Comparison of ENCODE assay signal across 10 mouse cellular contexts in genomic region chr9:103760356-103760755, GRCm38 (mm10). TPM values are rescaled to one million over a fixed set of nuclear protein-coding genes. Genes with fewer than 3 reads are reported as not detected.
A peak's percentile ranks its signal among the peaks of the same experiment; 100 is the strongest.
DNase-seq lines count a peak whose midpoint lies in the region; ATAC-seq and TF ChIP-seq lines count a peak whose summit lies in the region.
"Had no signal": no experiment of that assay in that cellular context is flagged by ENCODE, and none has a peak within 500 bp of the region (broad histone marks: within the 10 kb centered on the region; RNA-seq: fewer than 3 reads in every experiment).

No protein-coding gene starts in this region.

- peaks cover 8% of the 10 kb centered on the region; the same call in 1 of the 2 replicates for H3K4me1 ChIP-seq in intestine, embryonic 15.5 days (replicated peaks)
- no peaks in the 10 kb centered on the region; the same call in 1 of the 2 replicates for H3K4me1 ChIP-seq in intestine, postnatal 0 days (replicated peaks; ENCODE audit: control insufficient read depth, insufficient read depth, low read length)
- peaks cover 37% of the 10 kb centered on the region for H3K4me1 ChIP-seq in embryonic facial prominence, embryonic 10.5 days
- peaks cover 32% of the 10 kb centered on the region for H3K4me1 ChIP-seq in forebrain, embryonic 13.5 days
- peaks cover 27% of the 10 kb centered on the region for H3K4me1 ChIP-seq in midbrain, embryonic 13.5 days (replicated peaks)

- no peaks in the 10 kb centered on the region for H3K9me3 ChIP-seq in intestine, embryonic 15.5 days
- H3K9me3 ChIP-seq in intestine, postnatal 0 days (ENCODE audit: control insufficient read depth): no peaks in the 10 kb centered on the region
- H3K9me3 ChIP-seq in embryonic facial prominence, embryonic 10.5 days: no peaks in the 10 kb centered on the region
- H3K9me3 ChIP-seq in forebrain, embryonic 13.5 days (replicated peaks): no peaks in the 10 kb centered on the region
- no peaks in the 10 kb centered on the region for H3K9me3 ChIP-seq in midbrain, embryonic 13.5 days
- H3K9me3 ChIP-seq: liver, embryonic 15.5 days had no signal

- no peak overlapping the region for H3K27ac ChIP-seq in intestine, embryonic 15.5 days
- no peak overlapping the region for H3K27ac ChIP-seq in intestine, postnatal 0 days (ENCODE audit: low read depth, low read length)
- no peak overlapping the region for H3K27ac ChIP-seq in embryonic facial prominence, embryonic 10.5 days (replicated peaks)
- no peak overlapping the region for H3K27ac ChIP-seq in forebrain, embryonic 13.5 days
- no peak overlapping the region for H3K27ac ChIP-seq in midbrain, embryonic 13.5 days
- H3K27ac ChIP-seq: liver, embryonic 15.5 days had no signal

- H3K4me3 ChIP-seq in intestine, embryonic 15.5 days (replicated peaks): peak overlapping the region; percentile 60; the same call in 1 of the 2 replicates
- no peak overlapping the region for H3K4me3 ChIP-seq in intestine, postnatal 0 days (ENCODE audit: low read depth, low read length)
- peak overlapping the region; percentile 74 for H3K4me3 ChIP-seq in embryonic facial prominence, embryonic 10.5 days
- H3K4me3 ChIP-seq in forebrain, embryonic 13.5 days: peak overlapping the region; percentile 70
- peak overlapping the region; percentile 71 for H3K4me3 ChIP-seq in midbrain, embryonic 13.5 days (replicated peaks)

- no peak for TF ChIP-seq CTCF in intestine, postnatal 0 days (IDR thresholded peaks at IDR 0.05; ENCODE audit: low read depth)

- H3K4me2 ChIP-seq in intestine, embryonic 15.5 days (replicated peaks): 0 out of 2 replicates have a peak overlapping the region, but pooled peaks have one; percentile 3
- no peak overlapping the region for H3K4me2 ChIP-seq in intestine, postnatal 0 days (replicated peaks; ENCODE audit: low read depth)
- peak overlapping the region; percentile 78 for H3K4me2 ChIP-seq in forebrain, embryonic 13.5 days
- peak overlapping the region; percentile 68 for H3K4me2 ChIP-seq in midbrain, embryonic 13.5 days (replicated peaks)

- 30% methylated on average over 8 of the region's 8 CpGs for WGBS in intestine, embryonic 15.5 days
- WGBS in intestine, postnatal 0 days: 27% methylated on average over 8 of the region's 8 CpGs
- WGBS in embryonic facial prominence, embryonic 10.5 days: 21% methylated on average over 8 of the region's 8 CpGs
- WGBS in forebrain, embryonic 13.5 days: 21% methylated on average over 8 of the region's 8 CpGs
- 22% methylated on average over 8 of the region's 8 CpGs for WGBS in midbrain, embryonic 13.5 days

- no peak overlapping the region for H3K9ac ChIP-seq in intestine, embryonic 15.5 days
- H3K9ac ChIP-seq in intestine, postnatal 0 days (ENCODE audit: low read depth, low read length): no peak overlapping the region
- peak overlapping the region; percentile 94 for H3K9ac ChIP-seq in forebrain, embryonic 13.5 days
- H3K9ac ChIP-seq in midbrain, embryonic 13.5 days (replicated peaks): 0 out of 2 replicates have a peak overlapping the region, but pooled peaks have one; percentile 78
- H3K9ac ChIP-seq: liver, embryonic 15.5 days had no signal

- H3K27me3 ChIP-seq in intestine, embryonic 15.5 days (replicated peaks): peaks cover 20% of the 10 kb centered on the region
- peaks cover 30% of the 10 kb centered on the region for H3K27me3 ChIP-seq in intestine, postnatal 0 days (replicated peaks; ENCODE audit: control insufficient read depth, insufficient read depth, low read length)
- H3K27me3 ChIP-seq in embryonic facial prominence, embryonic 10.5 days (replicated peaks; ENCODE audit: low read depth, poor library complexity, severe bottlenecking): peaks cover 41% of the 10 kb centered on the region
- peaks cover 23% of the 10 kb centered on the region for H3K27me3 ChIP-seq in forebrain, embryonic 13.5 days
- H3K27me3 ChIP-seq in midbrain, embryonic 13.5 days: peaks cover 30% of the 10 kb centered on the region

- no peak for ATAC-seq in intestine, embryonic 15.5 days
- ATAC-seq in intestine, postnatal 0 days: no peak
- ATAC-seq in forebrain, embryonic 13.5 days: no peak
- no peak for ATAC-seq in midbrain, embryonic 13.5 days
- no peak for ATAC-seq in granulocyte monocyte progenitor cell, adult 5-6 weeks (replicated peaks; ENCODE audit: poor library complexity, severe bottlenecking)

- DNase-seq in embryonic facial prominence, embryonic 10.5 days (ENCODE audit: low spot score): no peak
- DNase-seq in gastrocnemius, postnatal 25 days: no peak
- DNase-seq: kidney, adult 9 months had no signal

- no peaks in the 10 kb centered on the region for H3K36me3 ChIP-seq in intestine, embryonic 15.5 days
- H3K36me3 ChIP-seq in intestine, postnatal 0 days (ENCODE audit: control insufficient read depth, insufficient read depth): no peaks in the 10 kb centered on the region
- H3K36me3 ChIP-seq in embryonic facial prominence, embryonic 10.5 days (replicated peaks): no peaks in the 10 kb centered on the region
- no peaks in the 10 kb centered on the region for H3K36me3 ChIP-seq in forebrain, embryonic 13.5 days (ENCODE audit: poor library complexity, severe bottlenecking)
- no peaks in the 10 kb centered on the region for H3K36me3 ChIP-seq in midbrain, embryonic 13.5 days
- H3K36me3 ChIP-seq: G1E; liver, embryonic 15.5 days had no signal

RNA-seq across cellular contexts. Expression of gene Tmem108, which starts 1.3 kb away (rescaled TPM):
- polyA plus RNA-seq in intestine, embryonic 15.5 days (2015; fragmentation: Nextera tagmentation; extraction: Ambion mirVana): 9.9 and 10.2 TPM in 2 replicates
- polyA plus RNA-seq in intestine, postnatal 0 days (2015; fragmentation: Nextera tagmentation; extraction: Ambion mirVana): 3.3 and 3.7 TPM in 2 replicates
- 19.6 and 22.1 TPM in 2 replicates for polyA plus RNA-seq in embryonic facial prominence, embryonic 10.5 days (2016; fragmentation: Nextera tagmentation; extraction: Ambion mirVana)
- 41.4 and 41.5 TPM in 2 replicates for polyA plus RNA-seq in forebrain, embryonic 13.5 days (2015; fragmentation: Nextera tagmentation; extraction: Ambion mirVana)
- polyA plus RNA-seq in midbrain, embryonic 13.5 days (2015; fragmentation: Nextera tagmentation; extraction: Ambion mirVana): 22.1 and 23.4 TPM in 2 replicates
- total RNA-seq in gastrocnemius, postnatal 25 days (2021): not detected
- 0.58 and 0.77 TPM in 2 replicates for total RNA-seq in granulocyte monocyte progenitor cell, adult 5-6 weeks (2014; fragmentation: Nextera tagmentation)
- 0.13 and 0.15 TPM in 2 replicates for total RNA-seq in granulocyte monocyte progenitor cell, adult 5-6 weeks (2017)
- polyA plus RNA-seq: G1E had no signal

Comparison
In these comparisons a context has a peak if more than half of its experiments do, and no peak if none do; other contexts are left out.
1. H3K9ac ChIP-seq: peak in forebrain, embryonic 13.5 days (single experiment) and midbrain, embryonic 13.5 days (single experiment); none in intestine, embryonic 15.5 days (single experiment) and intestine, postnatal 0 days (single experiment).